Mouse (Mus musculus): ENCODE measurements around the gene Otop1. TPM values are rescaled to one million over a fixed set of nuclear protein-coding genes. Genes with fewer than 3 reads are reported as not detected.

The Otop1 gene
- polyA plus RNA-seq (2012; ENCODE audit: low replicate concordance): not detected in 2 replicates

GRCm38 (mm10) chr5:38275771-38276170 lies at the start of gene Otop1:
Otop1 (plus strand) TSS chr5:38275972.

GRCm38 (mm10) chr5:38260107-38260682 lies 15.6 kb upstream of the Otop1 start, which contains the start of gene Tmem128:
Tmem128 (plus strand) TSS chr5:38260185.

GRCm38 (mm10) chr5:38318966-38319786 lies 43.4 kb downstream of the Otop1 start, which contains the start of gene Drd5:
Drd5 (plus strand) TSS chr5:38319367.

Other genes starting within 250 kb of the Otop1 start
- 10.0 and 11.8 TPM in 2 replicates for gene Stx18, start 237.2 kb upstream of the Otop1 start, polyA plus RNA-seq (2012; ENCODE audit: low replicate concordance)
- gene Nsg1, start 116.1 kb upstream of the Otop1 start, polyA plus RNA-seq (2012; ENCODE audit: low replicate concordance): 0.12 TPM in 1 of 2 replicates, not detected in the other
- 9.5 and 16.3 TPM in 2 replicates for gene Zbtb49, start 55.5 kb upstream of the Otop1 start, polyA plus RNA-seq (2012; ENCODE audit: low replicate concordance)
- gene Lyar, start 55.5 kb upstream of the Otop1 start, polyA plus RNA-seq (2012; ENCODE audit: low replicate concordance): 40.8 and 49.2 TPM in 2 replicates
- gene Tmem128, start 15.8 kb upstream of the Otop1 start, polyA plus RNA-seq (2012; ENCODE audit: low replicate concordance): 18.3 and 30.6 TPM in 2 replicates
- 0.12 and 0.16 TPM in 2 replicates for gene Drd5, start 43.4 kb downstream of the Otop1 start, polyA plus RNA-seq (2012; ENCODE audit: low replicate concordance)
- gene Slc2a9, start 227.2 kb downstream of the Otop1 start, polyA plus RNA-seq (2012; ENCODE audit: low replicate concordance): 1.2 and 6.0 TPM in 2 replicates

All from hematopoietic multipotent progenitor cell, adult 10-12 weeks (in vitro differentiated cells).